Mouse (Mus musculus): ENCODE results near the gene Tnfsfm13. TPM values are rescaled to one million over a fixed set of nuclear protein-coding genes. Genes with fewer than 3 reads are reported as not detected.

Tnfsfm13 gene
- polyA plus RNA-seq, 1 experiment from 2014 or later = 3.3 TPM

DNA sequence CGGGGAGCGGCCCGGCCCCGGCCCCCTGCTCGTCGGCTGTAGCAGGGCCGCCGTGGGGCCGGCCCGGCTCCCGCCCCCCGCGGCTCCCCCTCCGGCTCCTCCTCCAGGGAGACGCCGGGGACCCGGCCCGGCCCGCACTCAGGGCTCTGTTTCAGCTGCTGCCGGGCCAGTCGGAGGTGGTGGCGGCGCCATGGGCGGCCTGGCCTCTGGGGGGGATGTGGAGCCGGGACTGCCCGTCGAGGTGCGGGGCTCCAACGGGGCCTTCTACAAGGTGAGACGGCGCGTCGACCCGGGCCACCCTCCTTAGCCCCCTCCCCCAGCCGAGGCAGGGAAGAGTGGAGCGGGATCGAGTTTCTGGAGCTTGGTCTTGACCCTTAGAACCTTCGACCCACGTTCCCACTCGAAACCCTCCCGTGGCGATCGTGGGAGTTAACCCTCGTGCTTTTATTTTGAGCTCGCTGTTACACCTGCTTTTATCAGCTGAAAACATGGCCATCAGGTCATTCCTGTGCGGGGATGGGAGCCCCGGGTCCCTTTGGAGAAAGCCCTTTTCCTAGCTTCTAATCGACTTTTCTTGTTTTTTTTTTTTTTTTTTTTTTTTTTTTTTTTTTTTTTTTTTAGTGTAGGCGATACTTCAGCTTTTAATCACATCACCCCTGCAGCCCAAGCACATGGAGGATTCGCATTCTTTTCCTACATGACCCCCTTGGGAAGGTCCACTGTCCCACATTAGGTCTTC, 62.6 kb downstream of the Tnfsfm13 start:
- WGBS = 1% methylated on average over 43 of the region's 50 CpGs
- H3K4me1 ChIP-seq = peaks cover 31% of the 10 kb centered on the region

More for the DNA sequence above, 62.6 kb downstream of the Tnfsfm13 start:
- H3K9ac ChIP-seq = peak overlapping the region; percentile 99
- peak overlapping the region; percentile 88 for H3K4me2 ChIP-seq
- H3K36me3 ChIP-seq = peaks cover 20% of the 10 kb centered on the region
- H3K27me3 ChIP-seq (replicated peaks) = no peaks in the 10 kb centered on the region
- peak; percentile 60 for ATAC-seq (ENCODE audit: extremely low read depth, insufficient number of reproducible peaks, low FRiP score, low TSS enrichment)
- peak overlapping the region; percentile 98 for H3K27ac ChIP-seq (replicated peaks)
- peak overlapping the region; percentile 99 for H3K4me3 ChIP-seq
- H3K9me3 ChIP-seq = no peaks in the 10 kb centered on the region

MicroRNA genes within 50 kb of the gene (microRNA counts, 519-probe panel; counts per million panel counts)
- microRNA mmu-miR-1934 (209 counts per million, percentile 61 among the panel's probes with 10 or more counts), microRNA mmu-miR-467f (4,281 counts per million, percentile 78 among the panel's probes with 10 or more counts)

Small RNAs within 50 kb of the gene (microRNA-seq; reads per million reads assigned to microRNA genes)
- gene Mir1934 = 3.1 reads per million, percentile 12 among the genes with 10 or more reads in this experiment
- not detected for gene Mir467f

Other genes starting within 250 kb of the Tnfsfm13 start
- gene Dnah2, start 147.0 kb downstream of the Tnfsfm13 start, polyA plus RNA-seq (2015; fragmentation: Nextera tagmentation; extraction: Ambion mirVana) = 0.07 and 0.28 TPM in 2 replicates
- 56.2 and 59.9 TPM in 2 replicates for gene Efnb3, start 135.9 kb downstream of the Tnfsfm13 start, polyA plus RNA-seq (2015; fragmentation: Nextera tagmentation; extraction: Ambion mirVana)
- gene Wrap53, start 115.8 kb downstream of the Tnfsfm13 start, polyA plus RNA-seq (2015; fragmentation: Nextera tagmentation; extraction: Ambion mirVana) = 16.8 TPM in 2 replicates
- gene Trp53, start 115.7 kb downstream of the Tnfsfm13 start, polyA plus RNA-seq (2015; fragmentation: Nextera tagmentation; extraction: Ambion mirVana) = 82.6 and 86.5 TPM in 2 replicates
- 24.5 and 25.0 TPM in 2 replicates for gene Atp1b2, start 90.2 kb downstream of the Tnfsfm13 start, polyA plus RNA-seq (2015; fragmentation: Nextera tagmentation; extraction: Ambion mirVana)
- gene Shbg, start 78.2 kb downstream of the Tnfsfm13 start, polyA plus RNA-seq (2015; fragmentation: Nextera tagmentation; extraction: Ambion mirVana) = 0.23 and 1.7 TPM in 2 replicates
- gene Sat2, start 74.1 kb downstream of the Tnfsfm13 start, polyA plus RNA-seq (2015; fragmentation: Nextera tagmentation; extraction: Ambion mirVana) = 17.5 and 18.1 TPM in 2 replicates
- gene Fxr2, start 63.1 kb downstream of the Tnfsfm13 start, polyA plus RNA-seq (2015; fragmentation: Nextera tagmentation; extraction: Ambion mirVana) = 22.1 and 25.6 TPM in 2 replicates
- gene Sox15, start 40.8 kb downstream of the Tnfsfm13 start, polyA plus RNA-seq (2015; fragmentation: Nextera tagmentation; extraction: Ambion mirVana) = not detected in 2 replicates
- 51.3 and 52.0 TPM in 2 replicates for gene Mpdu1, start 33.5 kb downstream of the Tnfsfm13 start, polyA plus RNA-seq (2015; fragmentation: Nextera tagmentation; extraction: Ambion mirVana)
- gene Cd68, start 29.9 kb downstream of the Tnfsfm13 start, polyA plus RNA-seq (2015; fragmentation: Nextera tagmentation; extraction: Ambion mirVana) = 8.8 and 10.5 TPM in 2 replicates
- 372 and 373 TPM in 2 replicates for gene Eif4a1, start 23.7 kb downstream of the Tnfsfm13 start, polyA plus RNA-seq (2015; fragmentation: Nextera tagmentation; extraction: Ambion mirVana)
- gene Senp3, start 14.0 kb downstream of the Tnfsfm13 start, polyA plus RNA-seq (2015; fragmentation: Nextera tagmentation; extraction: Ambion mirVana) = 59.2 and 63.5 TPM in 2 replicates
- gene Tnfsf13, start 10.3 kb downstream of the Tnfsfm13 start, polyA plus RNA-seq (2015; fragmentation: Nextera tagmentation; extraction: Ambion mirVana) = 0.23 and 0.38 TPM in 2 replicates
- 4.7 and 5.7 TPM in 2 replicates for gene Tnfsf12, start 249 bp downstream of the Tnfsfm13 start, polyA plus RNA-seq (2015; fragmentation: Nextera tagmentation; extraction: Ambion mirVana)
- 16.1 and 19.1 TPM in 2 replicates for gene Polr2a, start 62.5 kb upstream of the Tnfsfm13 start, polyA plus RNA-seq (2015; fragmentation: Nextera tagmentation; extraction: Ambion mirVana)
- gene Slc35g3, start 65.9 kb upstream of the Tnfsfm13 start, polyA plus RNA-seq (2015; fragmentation: Nextera tagmentation; extraction: Ambion mirVana) = 0.19 and 0.51 TPM in 2 replicates
- gene Zbtb4, start 69.8 kb upstream of the Tnfsfm13 start, polyA plus RNA-seq (2015; fragmentation: Nextera tagmentation; extraction: Ambion mirVana) = 2.7 and 3.1 TPM in 2 replicates
- 6.8 and 7.9 TPM in 2 replicates for gene Chrnb1, start 99.8 kb upstream of the Tnfsfm13 start, polyA plus RNA-seq (2015; fragmentation: Nextera tagmentation; extraction: Ambion mirVana)
- 2.0 and 2.3 TPM in 2 replicates for gene Fgf11, start 105.8 kb upstream of the Tnfsfm13 start, polyA plus RNA-seq (2015; fragmentation: Nextera tagmentation; extraction: Ambion mirVana)
- gene Tmem102, start 109.5 kb upstream of the Tnfsfm13 start, polyA plus RNA-seq (2015; fragmentation: Nextera tagmentation; extraction: Ambion mirVana) = 1.8 and 1.9 TPM in 2 replicates
- not detected in 2 replicates for gene Gm39566, start 119.2 kb upstream of the Tnfsfm13 start, polyA plus RNA-seq (2015; fragmentation: Nextera tagmentation; extraction: Ambion mirVana)
- not detected in 2 replicates for gene Spem2, start 122.4 kb upstream of the Tnfsfm13 start, polyA plus RNA-seq (2015; fragmentation: Nextera tagmentation; extraction: Ambion mirVana)
- gene Spem1, start 126.1 kb upstream of the Tnfsfm13 start, polyA plus RNA-seq (2015; fragmentation: Nextera tagmentation; extraction: Ambion mirVana) = not detected in 2 replicates
- 2.0 and 2.4 TPM in 2 replicates for gene Nlgn2, start 141.7 kb upstream of the Tnfsfm13 start, polyA plus RNA-seq (2015; fragmentation: Nextera tagmentation; extraction: Ambion mirVana)
- 330 and 361 TPM in 2 replicates for gene Tmem256, start 142.4 kb upstream of the Tnfsfm13 start, polyA plus RNA-seq (2015; fragmentation: Nextera tagmentation; extraction: Ambion mirVana)
- 75.4 and 76.2 TPM in 2 replicates for gene Plscr3, start 150.3 kb upstream of the Tnfsfm13 start, polyA plus RNA-seq (2015; fragmentation: Nextera tagmentation; extraction: Ambion mirVana)
- gene Tnk1, start 162.6 kb upstream of the Tnfsfm13 start, polyA plus RNA-seq (2015; fragmentation: Nextera tagmentation; extraction: Ambion mirVana) = 0.38 and 0.56 TPM in 2 replicates
- gene Tmem95, start 181.9 kb upstream of the Tnfsfm13 start, polyA plus RNA-seq (2015; fragmentation: Nextera tagmentation; extraction: Ambion mirVana) = not detected in 2 replicates
- 3.9 TPM in 2 replicates for gene Kctd11, start 185.3 kb upstream of the Tnfsfm13 start, polyA plus RNA-seq (2015; fragmentation: Nextera tagmentation; extraction: Ambion mirVana)
- 7.0 and 8.2 TPM in 2 replicates for gene Acap1, start 199.4 kb upstream of the Tnfsfm13 start, polyA plus RNA-seq (2015; fragmentation: Nextera tagmentation; extraction: Ambion mirVana)
- gene 2810408A11Rik, start 204.9 kb upstream of the Tnfsfm13 start, polyA plus RNA-seq (2015; fragmentation: Nextera tagmentation; extraction: Ambion mirVana) = 4.0 and 4.1 TPM in 2 replicates
- gene Neurl4, start 205.0 kb upstream of the Tnfsfm13 start, polyA plus RNA-seq (2015; fragmentation: Nextera tagmentation; extraction: Ambion mirVana) = 7.8 and 8.1 TPM in 2 replicates
- gene Gps2, start 217.8 kb upstream of the Tnfsfm13 start, polyA plus RNA-seq (2015; fragmentation: Nextera tagmentation; extraction: Ambion mirVana) = 45.0 and 52.2 TPM in 2 replicates
- 1,157 and 1,215 TPM in 2 replicates for gene Eif5a, start 225.9 kb upstream of the Tnfsfm13 start, polyA plus RNA-seq (2015; fragmentation: Nextera tagmentation; extraction: Ambion mirVana)
- gene Ybx2, start 239.7 kb upstream of the Tnfsfm13 start, polyA plus RNA-seq (2015; fragmentation: Nextera tagmentation; extraction: Ambion mirVana) = 3.1 TPM in 2 replicates